Mouse (Mus musculus) MEL (cell line): ENCODE data around the gene Pros1.

Source experiments
- CTCF ChIP-seq, 3 experiments: IDR thresholded peaks in 2 of 3; conservative IDR thresholded peaks in 1 of 3; 2 replicates each; pipeline ENCODE4 v1.5.1; 2011 to 2012; ENCODE audit warnings: low read length in 3 of 3, low read depth in 2 of 3, mild to moderate bottlenecking in 2 of 3, improper control_type of control experiment in 1 of 3, inconsistent platforms in 1 of 3, mixed read lengths in 1 of 3, moderate library complexity in 1 of 3; ENCODE audit not compliant: control insufficient read depth in 1 of 3, insufficient read depth in 1 of 3, poor library complexity in 1 of 3, severe bottlenecking in 1 of 3
- MAFK ChIP-seq: IDR thresholded peaks from 2 replicates; pipeline ENCODE4 v1.6.1; 2011; ENCODE audit warnings: low read depth, mild to moderate bottlenecking, low read length, improper control_type of control experiment, borderline replicate concordance
- MAX ChIP-seq: IDR thresholded peaks from 2 replicates; pipeline ENCODE4 v1.6.1; 2011; ENCODE audit warnings: low read length, improper control_type of control experiment
- POLR2A ChIP-seq, 2 experiments: IDR thresholded peaks; 2 replicates each; pipeline ENCODE4 v1.6.1; 2011 to 2012; ENCODE audit warnings: low read length in 2 of 2, mild to moderate bottlenecking in 2 of 2, control low read depth in 1 of 2, improper control_type of control experiment in 1 of 2, low read depth in 1 of 2, moderate library complexity in 1 of 2; ENCODE audit not compliant: control insufficient read depth in 1 of 2, insufficient read depth in 1 of 2, poor library complexity in 1 of 2
- POLR2AphosphoS2 ChIP-seq: IDR thresholded peaks from 2 replicates; pipeline ENCODE4 v1.6.1; 2011; ENCODE audit warnings: low read length, improper control_type of control experiment
- ZNF384 ChIP-seq: IDR thresholded peaks from 2 replicates; pipeline ENCODE4 v1.6.1; 2012; ENCODE audit warnings: low read depth, mild to moderate bottlenecking, inconsistent platforms, low read length, improper control_type of control experiment

- no peak for TF ChIP-seq ZNF384
- TF ChIP-seq POLR2AphosphoS2: no peak
- TF ChIP-seq POLR2A (IDR thresholded peaks at IDR 0.05; ENCODE audit: control insufficient read depth in 1 of 2, insufficient read depth in 1 of 2, low read depth in 1 of 2, low read length in 2 of 2, poor library complexity in 1 of 2): no peak
- no peak for TF ChIP-seq MAX
- no peak for TF ChIP-seq MAFK
- TF ChIP-seq CTCF (IDR thresholded peaks at IDR 0.05 in 2 of 3, conservative IDR thresholded peaks at IDR 0.05 in 1 of 3; ENCODE audit: control insufficient read depth in 1 of 3, insufficient read depth in 1 of 3, low read depth in 2 of 3, low read length in 3 of 3, poor library complexity in 1 of 3, severe bottlenecking in 1 of 3): no peak
Measured at GRCm38 (mm10) chr16:62807249-62807979, 46.7 kb upstream of the Pros1 start.
